Mouse (Mus musculus): ENCODE results near the gene E330034G19Rik.
"Not testable (repeated sequence)": the region's sequence is repeated elsewhere in the genome, so short reads cannot be mapped to it uniquely, and the experiment has no call there.

E330034G19Rik gene

DNA sequence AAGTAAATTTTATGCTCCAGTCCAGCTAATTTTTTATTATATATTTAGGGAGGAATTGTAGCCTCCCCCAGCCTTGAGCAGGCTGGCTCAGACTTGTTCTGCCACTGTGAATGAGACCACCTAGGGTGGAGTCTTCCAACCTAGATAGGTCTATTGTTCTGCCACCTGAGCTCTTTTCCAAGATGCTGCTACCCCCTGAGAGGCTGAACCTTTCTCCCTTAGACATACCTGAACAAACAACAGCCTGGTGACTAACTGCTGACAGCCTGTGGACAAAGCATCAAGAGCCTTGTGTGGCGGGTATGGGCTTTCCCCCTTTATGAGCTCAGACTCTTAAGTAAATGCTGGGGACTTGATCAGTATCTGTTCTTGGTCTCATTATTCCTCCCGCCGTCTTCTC is 54.0 kb downstream of the E330034G19Rik start:
- DNase-seq (ENCODE audit: low spot score) = not testable (repeated sequence)

GRCm38 (mm10) chr14:24358295-24358951 is 65.4 kb downstream of the E330034G19Rik start:
- peak; percentile 34 for DNase-seq (ENCODE audit: low spot score)

Measured in urinary bladder, postnatal 14 days (tissue).